Mouse (Mus musculus): ENCODE measurements around the gene L3mbtl2. TPM values are rescaled to one million over a fixed set of nuclear protein-coding genes. Genes with fewer than 3 reads are reported as not detected.
"Not testable (repeated sequence)": the region's sequence is repeated elsewhere in the genome, so short reads cannot be mapped to it uniquely, and the experiment has no call there.

The L3mbtl2 gene
- 10 to 100 TPM; 36.1 to 37.9 TPM for total RNA-seq (2021)
- long read RNA-seq, full-length matches to known transcripts = 33 of 40 reads
- long read RNA-seq, partial matches to known transcripts = 1 of 40 reads
- long read RNA-seq, other reads (novel, unspliced or antisense) = 6 of 40 reads

GRCm38 (mm10) chr15:81663697-81664561 lies at the start of gene L3mbtl2:
Gene L3mbtl2 (plus strand): TSS chr15:81663889.
- peak; percentile 89 to 92 for DNase-seq (ENCODE audit: low spot score in 2 of 2)

- DNase-seq (ENCODE audit: low spot score in 2 of 2) = no peak
Measured at GRCm38 (mm10) chr15:81649516-81650455, 13.9 kb upstream of the L3mbtl2 start.

GRCm38 (mm10) chr15:81650636-81651035 lies 13.1 kb upstream of the L3mbtl2 start:
- DNase-seq (ENCODE audit: low spot score in 2 of 2) = peak in 1 of 2 experiments; percentile 19

GRCm38 (mm10) chr15:81661701-81662100 lies 2.0 kb upstream of the L3mbtl2 start:
- DNase-seq (ENCODE audit: low spot score in 2 of 2) = no peak

- DNase-seq (ENCODE audit: low spot score in 2 of 2) = no peak
Measured at GRCm38 (mm10) chr15:81663281-81663680, 408 bp upstream of the L3mbtl2 start.

- DNase-seq (ENCODE audit: low spot score in 2 of 2) = no peak
Measured at GRCm38 (mm10) chr15:81666957-81667356, 3.3 kb downstream of the L3mbtl2 start.

GRCm38 (mm10) chr15:81670231-81670640 lies 6.5 kb downstream of the L3mbtl2 start:
- DNase-seq (ENCODE audit: low spot score in 2 of 2) = peak; percentile 56 to 58

- no peak for DNase-seq (ENCODE audit: low spot score in 2 of 2)
Measured at GRCm38 (mm10) chr15:81676637-81677036, 12.9 kb downstream of the L3mbtl2 start.

GRCm38 (mm10) chr15:81680301-81680805 lies 16.7 kb downstream of the L3mbtl2 start:
- no peak for DNase-seq (ENCODE audit: low spot score in 2 of 2)

GRCm38 (mm10) chr15:81693366-81693966 lies 29.8 kb downstream of the L3mbtl2 start:
- DNase-seq (ENCODE audit: low spot score in 2 of 2) = peak in 1 of 2 experiments; percentile 24

- DNase-seq (ENCODE audit: low spot score in 2 of 2) = peak; percentile 83 to 88
Measured at GRCm38 (mm10) chr15:81693967-81694881, 30.5 kb downstream of the L3mbtl2 start.

GRCm38 (mm10) chr15:81694891-81695290 lies 31.2 kb downstream of the L3mbtl2 start:
- DNase-seq (ENCODE audit: low spot score in 2 of 2) = peak in 1 of 2 experiments; percentile 24

- DNase-seq (ENCODE audit: low spot score in 2 of 2) = peak; percentile 48 to 69
Measured at GRCm38 (mm10) chr15:81697175-81697574, 33.5 kb downstream of the L3mbtl2 start, which contains the start of gene Chadl. Gene Chadl (minus strand): TSS chr15:81697287.

GRCm38 (mm10) chr15:81697847-81698246 lies 34.2 kb downstream of the L3mbtl2 start:
- DNase-seq (ENCODE audit: low spot score in 2 of 2) = peak in 1 of 2 experiments; percentile 36

GRCm38 (mm10) chr15:81698532-81698931 lies 34.8 kb downstream of the L3mbtl2 start:
- no peak for DNase-seq (ENCODE audit: low spot score in 2 of 2)

GRCm38 (mm10) chr15:81700161-81700560 lies 36.5 kb downstream of the L3mbtl2 start:
- no peak for DNase-seq (ENCODE audit: low spot score in 2 of 2)

GRCm38 (mm10) chr15:81700601-81701000 lies 36.9 kb downstream of the L3mbtl2 start:
- DNase-seq (ENCODE audit: low spot score in 2 of 2) = no peak

- not testable (repeated sequence) for DNase-seq (ENCODE audit: low spot score in 2 of 2)
Measured at GRCm38 (mm10) chr15:81701350-81701749, 37.7 kb downstream of the L3mbtl2 start.

GRCm38 (mm10) chr15:81702306-81703093 lies 38.8 kb downstream of the L3mbtl2 start:
- no peak for DNase-seq (ENCODE audit: low spot score in 2 of 2)

Measured in layer of hippocampus, postnatal 10 days (tissue).